23 mouse cellular contexts compared by ENCODE assay signal in genomic region chr8:122682820-122683219, GRCm38 (mm10). TPM values are rescaled to one million over a fixed set of nuclear protein-coding genes. Genes with fewer than 3 reads are reported as not detected.
A peak's percentile ranks its signal among the peaks of the same experiment; 100 is the strongest.
DNase-seq lines count a peak whose midpoint lies in the region; ATAC-seq and TF ChIP-seq lines count a peak whose summit lies in the region.
"Had no signal": no experiment of that assay in that cellular context is flagged by ENCODE, and none has a peak within 500 bp of the region (broad histone marks: within the 10 kb centered on the region; RNA-seq: fewer than 3 reads in every experiment).

No protein-coding gene starts in this region.

- H3K27ac ChIP-seq in liver, embryonic 13.5 days: peak overlapping the region; percentile 67
- no peak overlapping the region for H3K27ac ChIP-seq in liver, postnatal 0 days (ENCODE audit: low read depth)
- H3K27ac ChIP-seq in kidney, embryonic 16.5 days (ENCODE audit: low read length): no peak overlapping the region
- H3K27ac ChIP-seq: embryonic facial prominence, embryonic 13.5 days; forebrain, embryonic 12.5 days; gastrocnemius, adult 2 months; heart, embryonic 13.5 days; hindbrain, embryonic 12.5 days had no signal

- no peak overlapping the region for H3K9ac ChIP-seq in liver, embryonic 13.5 days
- H3K9ac ChIP-seq in liver, postnatal 0 days (replicated peaks): no peak overlapping the region
- no peak overlapping the region for H3K9ac ChIP-seq in kidney, embryonic 16.5 days (replicated peaks; ENCODE audit: low read length)
- H3K9ac ChIP-seq: embryonic facial prominence, embryonic 13.5 days; forebrain, embryonic 12.5 days; heart, embryonic 13.5 days; hindbrain, embryonic 12.5 days had no signal

- H3K4me3 ChIP-seq in G1E (ENCODE audit: low read depth, low read length): no peak overlapping the region; the same call in 1 of the 2 replicates
- no peak overlapping the region for H3K4me3 ChIP-seq in liver, embryonic 13.5 days (replicated peaks)
- H3K4me3 ChIP-seq in liver, postnatal 0 days (ENCODE audit: low read depth, low read length): no peak overlapping the region
- H3K4me3 ChIP-seq in kidney, embryonic 16.5 days (ENCODE audit: low read length): no peak overlapping the region
- H3K4me3 ChIP-seq: embryonic facial prominence, embryonic 13.5 days; forebrain, embryonic 12.5 days; gastrocnemius, adult 2 months; heart, embryonic 13.5 days; hindbrain, embryonic 12.5 days had no signal

- DNase-seq in G1E (ENCODE audit: low spot score): no peak
- peak; percentile 57 for DNase-seq in c-Kit-positive CD71-positive TER-119-positive erythroid progenitor cells, embryonic 14.5 days (ENCODE audit: low spot score)
- DNase-seq in liver, embryonic 13.5 days: peak; percentile 67
- no peak for DNase-seq in liver, postnatal 0 days
- no peak for DNase-seq in T-cell, adult 2 months (ENCODE audit: low spot score)
- DNase-seq in kidney, postnatal 4 days: no peak
- DNase-seq: adrenal gland, postnatal 10 days; cerebellum, adult 18-20 months; cerebellum, adult 9-11 months; cerebellum, postnatal 36 days; gastrocnemius, adult 2 months; gastrocnemius, postnatal 25 days; heart, adult 11 months; heart, postnatal 36 days had no signal

- H3K36me3 ChIP-seq in G1E (replicated peaks): peaks cover 90% of the 10 kb centered on the region
- peaks cover 17% of the 10 kb centered on the region for H3K36me3 ChIP-seq in liver, embryonic 13.5 days
- no peaks in the 10 kb centered on the region for H3K36me3 ChIP-seq in liver, postnatal 0 days (replicated peaks; ENCODE audit: insufficient read depth, low read length)
- H3K36me3 ChIP-seq in kidney, embryonic 16.5 days (ENCODE audit: insufficient read depth, low read length): no peaks in the 10 kb centered on the region
- H3K36me3 ChIP-seq: embryonic facial prominence, embryonic 13.5 days; forebrain, embryonic 12.5 days; heart, embryonic 13.5 days; hindbrain, embryonic 12.5 days had no signal

- ATAC-seq in G1E (ENCODE audit: extremely low read depth, insufficient number of reproducible peaks, low FRiP score, poor library complexity, severe bottlenecking): peak; percentile 6; the same call in 1 of the 2 replicates
- peak; percentile 58 for ATAC-seq in liver, embryonic 13.5 days (ENCODE audit: low read depth)
- ATAC-seq in liver, postnatal 0 days: peak; percentile 13
- ATAC-seq in kidney, embryonic 16.5 days (ENCODE audit: low FRiP score, low TSS enrichment): no peak
- ATAC-seq in granulocyte monocyte progenitor cell, adult 5-6 weeks (replicated peaks; ENCODE audit: poor library complexity, severe bottlenecking): no peak
- ATAC-seq: forebrain, embryonic 16.5 days; hindbrain, embryonic 16.5 days had no signal

- 28% methylated on average over 11 of the region's 11 CpGs for WGBS in liver, embryonic 13.5 days (ENCODE audit: insufficient replicate concordance)
- 44% methylated on average over 11 of the region's 11 CpGs for WGBS in liver, postnatal 0 days (ENCODE audit: insufficient replicate concordance)
- 88% methylated on average over 11 of the region's 11 CpGs for WGBS in kidney, embryonic 16.5 days

- TF ChIP-seq CTCF in G1E (IDR thresholded peaks at IDR 0.05; ENCODE audit: low read depth, low read length): no peak
- no peak for TF ChIP-seq CTCF in liver, postnatal 0 days (IDR thresholded peaks at IDR 0.05; ENCODE audit: low read depth)

- H3K4me2 ChIP-seq in liver, embryonic 13.5 days: no peak overlapping the region
- no peak overlapping the region for H3K4me2 ChIP-seq in liver, postnatal 0 days (ENCODE audit: low read depth, low read length)
- no peak overlapping the region for H3K4me2 ChIP-seq in kidney, embryonic 16.5 days (replicated peaks; ENCODE audit: low read depth, low read length)
- H3K4me2 ChIP-seq: embryonic facial prominence, embryonic 13.5 days; forebrain, embryonic 12.5 days; heart, embryonic 13.5 days; hindbrain, embryonic 12.5 days had no signal

- H3K27me3 ChIP-seq in G1E (ENCODE audit: insufficient read depth, low read length): no peaks in the 10 kb centered on the region
- peaks cover 52% of the 10 kb centered on the region for H3K27me3 ChIP-seq in liver, embryonic 13.5 days
- peaks cover 22% of the 10 kb centered on the region for H3K27me3 ChIP-seq in liver, postnatal 0 days (ENCODE audit: insufficient read depth, low read length)
- H3K27me3 ChIP-seq in kidney, embryonic 16.5 days (ENCODE audit: insufficient read depth, low read length): peaks cover 66% of the 10 kb centered on the region
- H3K27me3 ChIP-seq: CH12.LX had no signal

- peak; percentile 96 for TF ChIP-seq EP300 in liver, postnatal 0 days (IDR thresholded peaks at IDR 0.05; ENCODE audit: low read depth)

- H3K4me1 ChIP-seq in G1E (ENCODE audit: insufficient read depth, low read depth, low read length): peaks cover 89% of the 10 kb centered on the region
- H3K4me1 ChIP-seq in liver, embryonic 13.5 days (replicated peaks): peaks cover 95% of the 10 kb centered on the region
- peaks cover 31% of the 10 kb centered on the region for H3K4me1 ChIP-seq in liver, postnatal 0 days (ENCODE audit: insufficient read depth)
- peaks cover 8% of the 10 kb centered on the region; the same call in 1 of the 2 replicates for H3K4me1 ChIP-seq in kidney, embryonic 16.5 days (ENCODE audit: insufficient read depth, low read length)

- no peaks in the 10 kb centered on the region for H3K9me3 ChIP-seq in G1E (replicated peaks)
- no peaks in the 10 kb centered on the region for H3K9me3 ChIP-seq in liver, embryonic 13.5 days (replicated peaks)
- H3K9me3 ChIP-seq in liver, postnatal 0 days (ENCODE audit: low read length): no peaks in the 10 kb centered on the region
- H3K9me3 ChIP-seq in kidney, embryonic 16.5 days (ENCODE audit: low read length): no peaks in the 10 kb centered on the region
- H3K9me3 ChIP-seq: embryonic facial prominence, embryonic 13.5 days; forebrain, embryonic 12.5 days; heart, embryonic 13.5 days; hindbrain, embryonic 12.5 days had no signal

RNA-seq across cellular contexts. Expression of gene Cbfa2t3, which starts 16.1 kb away (rescaled TPM):
- 99.0 and 106 TPM in 2 replicates for total RNA-seq in G1E (2014; fragmentation: Nextera tagmentation)
- total RNA-seq in G1E (2017): 18.8 and 19.9 TPM in 2 replicates
- 287 TPM in 2 replicates for polyA plus RNA-seq in G1E (2012)
- 4.5 and 5.7 TPM in 2 replicates for polyA plus RNA-seq in liver, embryonic 13.5 days (2015; fragmentation: Nextera tagmentation; extraction: Ambion mirVana)
- 2.1 and 2.4 TPM in 2 replicates for polyA plus RNA-seq in liver, postnatal 0 days (2015; fragmentation: Nextera tagmentation; extraction: Ambion mirVana)
- 3.5 and 4.5 TPM in 2 replicates for polyA plus RNA-seq in kidney, embryonic 16.5 days (2015; fragmentation: Nextera tagmentation; extraction: Ambion mirVana)
- 35.4 and 37.7 TPM in 2 replicates for total RNA-seq in granulocyte monocyte progenitor cell, adult 5-6 weeks (2014; fragmentation: Nextera tagmentation)
- 8.3 and 16.0 TPM in 2 replicates for total RNA-seq in granulocyte monocyte progenitor cell, adult 5-6 weeks (2017)

Comparison
In these comparisons a context has a peak if more than half of its experiments do, and no peak if none do; other contexts are left out.
1. DNase-seq: peak in c-Kit-positive CD71-positive TER-119-positive erythroid progenitor cells, embryonic 14.5 days (single experiment) and liver, embryonic 13.5 days (single experiment); none in G1E (single experiment), liver, postnatal 0 days (single experiment), T-cell, adult 2 months (single experiment) and kidney, postnatal 4 days (0 of 2).
2. ATAC-seq: peak in G1E (single experiment), liver, embryonic 13.5 days (single experiment) and liver, postnatal 0 days (single experiment); none in kidney, embryonic 16.5 days (single experiment) and granulocyte monocyte progenitor cell, adult 5-6 weeks (single experiment).
3. RNA of gene Cbfa2t3, which starts 16.1 kb away (polyA plus RNA-seq): 287 TPM in G1E; 4.5 to 5.7 TPM in liver, embryonic 13.5 days, 3.5 to 4.5 TPM in kidney, embryonic 16.5 days and 2.1 to 2.4 TPM in liver, postnatal 0 days; every median in the first group is over 10 times any median in the second.